Comparison of ENCODE assay signal across 23 mouse cellular contexts in the genomic region with DNA sequence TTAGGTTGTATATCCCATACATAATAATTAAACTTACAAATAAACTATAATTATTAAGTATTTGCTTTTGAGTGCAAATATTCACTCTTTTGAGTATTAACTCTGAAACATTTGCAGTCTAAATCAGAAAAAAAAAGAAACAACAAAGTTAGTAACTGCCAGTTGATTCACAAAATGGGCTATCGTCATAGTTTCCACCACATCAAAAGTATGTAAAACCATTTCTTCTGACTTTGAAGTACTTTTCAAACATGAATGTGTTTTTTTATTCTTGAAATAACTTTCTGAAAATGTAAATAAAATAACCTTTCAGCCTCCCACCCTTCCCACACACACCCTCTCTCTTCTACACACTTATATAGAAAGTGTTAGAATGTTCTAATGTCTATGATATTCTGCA.
DNase-seq lines count a peak whose midpoint lies in the region; ATAC-seq lines count a peak whose summit lies in the region.
"Had no signal": no experiment of that assay in that cellular context is flagged by ENCODE, and none has a peak within 500 bp of the region (broad histone marks: within the 10 kb centered on the region; RNA-seq: fewer than 3 reads in every experiment).

No protein-coding gene starts in this region.

- DNase-seq in CD4-positive helper T cell, adult 2 months (ENCODE audit: low read depth, low spot score) = peak; percentile 76
- DNase-seq in CD4-positive, CD25-positive, alpha-beta regulatory T cell, adult 2 months (ENCODE audit: low read depth, low spot score) = peak; percentile 65
- no peak for DNase-seq in right cerebral cortex, adult 18-20 months
- DNase-seq in lung, postnatal 14 days = no peak
- no peak for DNase-seq in spleen, postnatal 36 days (ENCODE audit: low spot score in 2 of 2)
- DNase-seq: adrenal gland, postnatal 10 days; adrenal gland, postnatal 36 days; cerebellum, adult 11 months; cerebellum, adult 2 months; cerebellum, adult 9-11 months; cerebellum, postnatal 36 days; embryo, embryonic 11 days; gastrocnemius, postnatal 25 days; heart, adult 2 months; heart, postnatal 14 days; heart, postnatal 4 days; kidney, adult 11 months had no signal

- ATAC-seq in activated CD4-positive, CD25-positive, alpha-beta regulatory T cell, adult 4 months = peak; percentile 62
- peak; percentile 80 for ATAC-seq in inflammation-experienced regulatory T-cells, adult 6 months
- ATAC-seq: forebrain, embryonic 13.5 days; forebrain, embryonic 16.5 days; hindbrain, postnatal 0 days; intestine, embryonic 15.5 days had no signal

Comparison
In these comparisons a context has a peak if more than half of its experiments do, and no peak if none do; other contexts are left out.
1. DNase-seq: peak in CD4-positive helper T cell, adult 2 months (single experiment) and CD4-positive, CD25-positive, alpha-beta regulatory T cell, adult 2 months (single experiment); none in right cerebral cortex, adult 18-20 months (single experiment), lung, postnatal 14 days (single experiment) and spleen, postnatal 36 days (0 of 2).